Mouse (Mus musculus): ENCODE results near the gene Klhl20.
A peak's percentile ranks its signal among the peaks of the same experiment; 100 is the strongest.

Klhl20 gene

DNA sequence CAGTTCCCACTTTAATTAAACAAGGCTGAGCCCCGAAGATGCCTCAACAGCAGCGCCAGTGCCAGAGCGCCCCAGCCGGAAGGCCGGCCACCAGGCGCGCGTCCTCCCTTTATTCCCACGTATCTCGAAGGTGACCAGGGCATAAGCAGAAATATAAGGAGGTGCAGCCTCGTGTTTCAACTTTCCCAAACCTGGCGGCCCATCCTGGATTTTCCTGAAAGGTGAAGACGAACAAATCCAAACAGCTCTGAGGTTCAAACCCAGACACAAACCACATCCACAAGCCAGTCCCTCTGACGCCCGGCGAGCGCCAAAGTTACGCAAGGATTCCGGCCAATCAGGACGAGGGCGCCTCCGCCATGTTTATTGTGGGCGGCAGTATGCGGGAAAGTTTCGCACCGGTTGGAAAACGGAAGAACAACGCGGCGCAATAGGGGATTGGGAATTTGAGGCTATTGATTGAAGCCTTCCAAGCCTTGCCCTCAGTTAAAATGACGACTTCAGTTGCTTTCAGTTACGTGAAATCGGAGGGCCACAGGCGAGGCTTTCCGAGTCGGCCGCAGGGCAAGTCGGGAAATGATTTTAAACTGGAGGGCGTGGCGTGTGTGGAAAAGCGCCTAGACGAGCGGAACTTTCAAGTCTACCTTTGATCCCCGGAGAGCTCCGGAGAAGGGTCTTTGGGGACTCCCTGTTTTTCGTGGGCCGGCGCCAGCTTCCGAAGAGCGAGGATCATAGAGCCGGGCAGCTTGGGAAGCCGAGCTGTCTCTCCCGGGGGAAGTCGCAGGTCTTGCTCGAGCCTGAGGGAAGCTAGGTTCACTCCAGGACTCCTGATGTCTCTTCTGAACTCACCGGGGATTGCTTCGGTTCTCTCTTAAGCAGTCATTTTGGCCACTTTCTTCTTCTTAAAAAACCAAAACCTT is 60.7 kb downstream of the Klhl20 start, which contains the start of the genes Dars2 and Cenpl:
Gene Dars2 (minus strand): TSS at position 307 of the 920 bp plus-strand sequence.
Gene Cenpl (plus strand): TSS at position 362 of the 920 bp plus-strand sequence.
- peak; percentile 94 for DNase-seq

- DNase-seq, result no peak
Observed at GRCm38 (mm10) chr1:161063351-161063750, 68.0 kb downstream of the Klhl20 start.

GRCm38 (mm10) chr1:161057164-161057563 is 74.1 kb downstream of the Klhl20 start:
- no peak for DNase-seq

GRCm38 (mm10) chr1:161046972-161047371 is 84.3 kb downstream of the Klhl20 start:
- DNase-seq, result no peak

GRCm38 (mm10) chr1:161041261-161042020 is 89.9 kb downstream of the Klhl20 start:
- no peak for DNase-seq

DNA sequence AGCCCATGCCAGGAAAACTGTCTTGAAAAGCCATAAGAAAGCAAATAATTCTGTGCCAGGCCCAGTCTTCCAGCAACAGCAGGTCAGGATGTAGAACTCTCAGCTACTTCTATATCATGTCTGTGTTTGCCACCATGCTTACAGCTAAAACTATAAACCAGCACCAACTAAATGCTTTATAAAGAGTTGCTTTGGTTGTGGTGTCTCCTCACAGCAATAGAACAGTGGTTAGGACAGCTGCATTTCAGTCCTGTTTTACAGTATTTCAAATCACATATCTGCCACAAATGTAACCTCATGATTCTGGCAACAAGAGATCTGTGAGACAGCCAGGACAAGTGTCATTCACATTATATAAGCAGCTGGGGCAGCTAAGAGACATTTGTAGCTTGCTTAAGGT is 90.5 kb downstream of the Klhl20 start:
- DNase-seq, result no peak

DNA sequence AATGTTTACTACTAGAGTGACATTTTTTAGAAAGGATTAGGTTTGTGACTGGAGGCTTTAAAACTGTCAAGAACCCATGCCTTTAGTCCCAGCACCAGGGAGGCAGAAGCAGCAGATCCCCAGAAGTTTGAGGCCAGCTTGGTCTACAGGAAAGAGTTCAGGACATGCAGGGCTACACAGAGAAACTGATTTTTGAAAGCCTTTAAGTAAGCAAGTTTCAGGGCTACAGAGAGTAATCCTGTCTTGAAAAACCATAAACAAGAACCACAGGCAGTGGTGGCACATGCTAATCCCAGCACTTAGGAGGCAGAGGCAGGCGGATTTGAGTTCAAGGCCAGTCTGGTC is 90.9 kb downstream of the Klhl20 start:
- DNase-seq, result no peak

DNA sequence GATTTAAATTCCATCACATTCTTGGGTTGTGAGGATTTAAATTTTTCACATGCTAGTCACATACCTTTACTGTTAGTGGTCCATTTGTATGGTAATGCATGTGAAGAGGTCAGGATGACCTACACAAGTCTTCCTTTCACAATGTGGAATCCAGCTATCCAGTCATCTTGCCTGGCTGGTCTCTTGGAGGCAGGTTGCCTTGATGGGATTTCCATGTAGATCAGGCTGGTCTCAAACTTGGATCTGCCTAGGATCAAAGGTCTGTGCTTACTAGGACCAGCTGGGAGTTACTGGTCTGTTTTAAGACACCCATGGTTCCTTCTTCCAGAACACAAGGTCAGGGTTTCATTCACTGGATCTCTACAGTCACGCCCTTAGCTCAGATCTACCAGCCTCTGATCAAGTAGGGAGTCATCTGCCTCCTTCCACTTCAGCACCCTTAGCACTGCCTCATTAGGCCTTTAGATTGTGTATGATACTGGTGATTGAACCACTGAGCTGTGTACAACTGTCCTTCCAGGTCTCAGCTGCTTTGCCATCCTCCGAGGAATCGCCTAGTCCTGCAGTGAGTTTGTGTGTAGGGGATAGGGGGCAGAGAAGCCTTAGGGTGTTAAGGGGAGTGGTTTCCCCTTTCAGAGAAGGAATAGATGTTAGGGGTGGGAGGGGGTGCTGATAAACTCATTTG is 91.4 kb downstream of the Klhl20 start:
- DNase-seq, result no peak

DNA sequence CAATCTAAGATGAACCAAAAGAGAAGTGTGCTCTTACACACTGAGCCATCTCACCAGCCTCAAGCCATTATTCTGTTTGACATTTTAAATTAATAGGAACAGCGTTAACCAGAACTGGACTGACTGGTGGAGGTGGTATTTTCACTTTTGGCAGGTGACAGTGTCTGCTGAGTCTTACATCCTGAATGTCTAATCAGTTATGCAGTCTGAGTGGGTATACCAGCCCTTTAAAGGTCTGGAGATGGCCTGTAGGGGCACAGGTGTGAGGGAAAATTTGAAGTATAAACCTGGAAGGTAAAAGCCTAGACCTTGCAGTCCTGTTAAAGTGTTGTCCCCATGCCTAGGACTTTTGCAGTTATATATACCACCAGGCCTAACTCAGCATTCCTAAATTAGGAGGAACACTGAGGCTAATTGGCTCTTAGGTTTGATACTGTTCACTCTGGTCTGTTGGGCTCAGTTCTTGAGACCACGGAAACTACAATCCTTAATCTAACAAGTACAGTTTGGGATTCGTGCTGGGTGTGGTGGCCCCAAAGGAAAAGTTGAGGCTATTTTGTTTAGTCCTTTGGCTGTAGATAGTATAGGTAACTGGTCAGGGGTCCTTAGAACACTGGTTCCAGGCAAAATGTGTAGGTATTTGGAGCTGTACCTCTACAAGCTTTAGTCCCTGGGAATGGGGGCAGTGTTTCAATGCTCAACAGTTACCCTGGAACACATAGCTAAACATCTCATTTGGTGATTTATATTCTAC is 92.2 kb downstream of the Klhl20 start:
- no peak for DNase-seq
